Mouse (Mus musculus): ENCODE measurements around the gene Ddx11. TPM values are rescaled to one million over a fixed set of nuclear protein-coding genes. Genes with fewer than 3 reads are reported as not detected.

Gene Ddx11
- 7.8 and 8.7 TPM in 2 replicates for polyA plus RNA-seq (2015; fragmentation: Nextera tagmentation; extraction: Ambion mirVana)

DNA sequence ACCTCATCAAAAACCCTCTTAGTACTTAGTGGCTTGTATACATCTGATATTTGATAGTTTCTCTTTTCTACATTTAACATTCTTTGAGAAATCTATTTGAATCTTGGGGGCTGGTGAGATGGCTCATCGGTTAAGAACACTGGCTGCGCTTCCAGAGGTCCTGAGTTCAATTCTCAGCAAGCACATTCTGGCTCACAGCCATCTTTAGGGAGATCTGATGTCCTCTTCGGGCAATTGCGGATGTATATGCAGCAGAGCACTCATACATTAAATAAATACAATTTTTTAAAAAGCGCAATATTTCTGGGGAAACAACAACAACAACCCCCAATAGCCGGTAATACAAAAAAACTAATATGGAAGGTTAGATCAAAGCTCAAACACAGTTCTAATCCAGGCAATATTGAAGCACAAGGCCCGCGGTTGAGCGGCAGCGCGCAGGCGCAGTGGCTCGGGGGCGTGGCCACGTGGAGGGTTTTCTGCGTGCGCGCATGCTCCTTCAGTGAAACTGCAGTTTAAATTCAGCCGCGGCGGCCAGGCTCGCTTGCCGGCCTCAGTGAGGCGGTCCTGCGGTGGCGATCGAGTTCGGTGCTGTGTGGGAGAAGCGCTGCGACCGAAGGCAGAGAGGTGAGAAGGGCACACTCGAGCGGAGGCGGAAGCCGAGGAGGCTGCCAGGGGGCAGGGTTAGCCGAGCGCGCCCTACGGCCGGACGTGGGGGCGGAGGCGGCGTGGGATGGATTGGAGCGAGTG, at the start of gene Ddx11:
Gene Ddx11, plus strand, starts transcription at position 455 of the 750 bp plus-strand sequence.
- peak; percentile 85 for ATAC-seq
- 5% methylated on average over 45 of the region's 45 CpGs for WGBS

GRCm38 (mm10) chr17:66073971-66074370, 49.3 kb upstream of the Ddx11 start:
- Histone ChIP-seq H3K9ac (replicated peaks; ENCODE audit: low read depth, low read length) (no peak overlapping the region), H3K4me2 (ENCODE audit: low read length) (no peak overlapping the region), H3K36me3 (ENCODE audit: control insufficient read depth, insufficient read depth) (no peaks in the 10 kb centered on the region), H3K9me3 (ENCODE audit: control insufficient read depth, low read length) (no peaks in the 10 kb centered on the region), H3K4me3 (replicated peaks; ENCODE audit: low read length) (no peak overlapping the region), H3K4me1 (replicated peaks; ENCODE audit: control insufficient read depth, insufficient read depth, low read length) (peaks cover 15% of the 10 kb centered on the region), H3K27me3 (replicated peaks; ENCODE audit: control insufficient read depth, insufficient read depth, low read length) (no peaks in the 10 kb centered on the region), H3K27ac (ENCODE audit: low read length) (no peak overlapping the region)
- ATAC-seq: no peak
- 88% methylated on average over 7 of the region's 7 CpGs for WGBS

More for the DNA sequence above, at the start of gene Ddx11:
- H3K4me3 ChIP-seq (replicated peaks; ENCODE audit: low read length): peak within 1 kb of the TSS; percentile 94
- H3K4me2 ChIP-seq (ENCODE audit: low read length): peak within 1 kb of the TSS; percentile 70
- H3K4me1 ChIP-seq (replicated peaks; ENCODE audit: control insufficient read depth, insufficient read depth, low read length): peaks cover 12% of the 10 kb centered on the region
- peak within 1 kb of the TSS; percentile 68 for H3K9ac ChIP-seq (replicated peaks; ENCODE audit: low read depth, low read length)
- peak within 1 kb of the TSS; percentile 35; the same call in 1 of the 2 replicates for H3K27ac ChIP-seq (ENCODE audit: low read length)
- no peaks in the 10 kb centered on the region for H3K9me3 ChIP-seq (ENCODE audit: control insufficient read depth, low read length)
- H3K36me3 ChIP-seq (ENCODE audit: control insufficient read depth, insufficient read depth): 0 out of 2 replicates have a peak, but pooled peaks cover 5% of the 10 kb centered on the region
- H3K27me3 ChIP-seq (replicated peaks; ENCODE audit: control insufficient read depth, insufficient read depth, low read length): no peaks in the 10 kb centered on the region

DNA sequence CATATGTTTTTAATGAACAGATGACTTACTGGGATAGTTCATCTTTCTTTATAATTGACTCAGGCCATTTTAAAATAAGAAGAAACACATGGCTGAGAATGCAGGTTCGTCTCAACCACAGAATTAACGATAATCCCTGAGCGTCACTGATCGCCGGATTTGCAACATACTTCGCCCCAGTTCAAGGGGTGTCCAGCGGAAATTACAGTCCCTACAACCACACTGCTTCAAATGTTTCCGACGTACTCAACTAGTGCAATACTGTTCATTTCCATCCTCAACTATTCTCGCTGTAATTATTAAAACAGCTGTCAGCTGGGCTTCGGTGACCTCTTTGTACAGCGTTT, 47.5 kb upstream of the Ddx11 start:
- H3K9ac ChIP-seq (replicated peaks; ENCODE audit: low read depth, low read length): peak overlapping the region; percentile 92
- no peaks in the 10 kb centered on the region for H3K27me3 ChIP-seq (replicated peaks; ENCODE audit: control insufficient read depth, insufficient read depth, low read length)
- peak overlapping the region; percentile 95 for H3K27ac ChIP-seq (ENCODE audit: low read length)
- H3K4me2 ChIP-seq (ENCODE audit: low read length): peak overlapping the region; percentile 73
- peaks cover 11% of the 10 kb centered on the region for H3K36me3 ChIP-seq (ENCODE audit: control insufficient read depth, insufficient read depth)
- H3K9me3 ChIP-seq (ENCODE audit: control insufficient read depth, low read length): no peaks in the 10 kb centered on the region
- H3K4me3 ChIP-seq (replicated peaks; ENCODE audit: low read length): peak overlapping the region; percentile 91
- 1% methylated on average over 12 of the region's 12 CpGs for WGBS
- H3K4me1 ChIP-seq (replicated peaks; ENCODE audit: control insufficient read depth, insufficient read depth, low read length): peaks cover 15% of the 10 kb centered on the region
- ATAC-seq: no peak

- under 1% methylated on average over 81 of the region's 95 CpGs for WGBS
- Histone ChIP-seq H3K9me3 (ENCODE audit: control insufficient read depth, low read length) (no peaks in the 10 kb centered on the region), H3K9ac (replicated peaks; ENCODE audit: low read depth, low read length) (peak overlapping the region; percentile 92), H3K4me1 (replicated peaks; ENCODE audit: control insufficient read depth, insufficient read depth, low read length) (peaks cover 15% of the 10 kb centered on the region), H3K4me3 (replicated peaks; ENCODE audit: low read length) (peak overlapping the region; percentile 91), H3K4me2 (ENCODE audit: low read length) (peak overlapping the region; percentile 73), H3K27me3 (replicated peaks; ENCODE audit: control insufficient read depth, insufficient read depth, low read length) (no peaks in the 10 kb centered on the region), H3K36me3 (ENCODE audit: control insufficient read depth, insufficient read depth) (peaks cover 11% of the 10 kb centered on the region), H3K27ac (ENCODE audit: low read length) (peak overlapping the region; percentile 95)
- peak; percentile 85 for ATAC-seq
These were observed 47.0 kb upstream of the Ddx11 start for GRCm38 (mm10) chr17:66076174-66076927.

GRCm38 (mm10) chr17:66076934-66077333, 46.4 kb upstream of the Ddx11 start, which contains the start of gene Ankrd12:
Ankrd12 (minus strand) TSS chr17:66077089.
- peaks cover 11% of the 10 kb centered on the region for H3K36me3 ChIP-seq (ENCODE audit: control insufficient read depth, insufficient read depth)
- no peaks in the 10 kb centered on the region for H3K27me3 ChIP-seq (replicated peaks; ENCODE audit: control insufficient read depth, insufficient read depth, low read length)
- ATAC-seq: peak; percentile 97
- H3K9me3 ChIP-seq (ENCODE audit: control insufficient read depth, low read length): no peaks in the 10 kb centered on the region
- peak within 1 kb of the TSS; percentile 92 for H3K9ac ChIP-seq (replicated peaks; ENCODE audit: low read depth, low read length)
- WGBS: 1% methylated on average over 53 of the region's 53 CpGs
- peak within 1 kb of the TSS; percentile 95 for H3K27ac ChIP-seq (ENCODE audit: low read length)
- H3K4me3 ChIP-seq (replicated peaks; ENCODE audit: low read length): peak within 1 kb of the TSS; percentile 91
- H3K4me1 ChIP-seq (replicated peaks; ENCODE audit: control insufficient read depth, insufficient read depth, low read length): peaks cover 15% of the 10 kb centered on the region
- H3K4me2 ChIP-seq (ENCODE audit: low read length): peak within 1 kb of the TSS; percentile 84

- H3K27me3 ChIP-seq (replicated peaks; ENCODE audit: control insufficient read depth, insufficient read depth, low read length): no peaks in the 10 kb centered on the region
- peak overlapping the region; percentile 95 for H3K27ac ChIP-seq (ENCODE audit: low read length)
- under 1% methylated on average over 23 of the region's 23 CpGs for WGBS
- peak overlapping the region; percentile 91 for H3K4me3 ChIP-seq (replicated peaks; ENCODE audit: low read length)
- peak; percentile 62 for ATAC-seq
- peaks cover 15% of the 10 kb centered on the region for H3K4me1 ChIP-seq (replicated peaks; ENCODE audit: control insufficient read depth, insufficient read depth, low read length)
- H3K9ac ChIP-seq (replicated peaks; ENCODE audit: low read depth, low read length): peak overlapping the region; percentile 92
- H3K36me3 ChIP-seq (ENCODE audit: control insufficient read depth, insufficient read depth): peaks cover 11% of the 10 kb centered on the region
- H3K9me3 ChIP-seq (ENCODE audit: control insufficient read depth, low read length): no peaks in the 10 kb centered on the region
- peak overlapping the region; percentile 84 for H3K4me2 ChIP-seq (ENCODE audit: low read length)
These were observed 45.9 kb upstream of the Ddx11 start for GRCm38 (mm10) chr17:66077437-66077850.

GRCm38 (mm10) chr17:66084486-66084885, 38.8 kb upstream of the Ddx11 start:
- H3K27ac ChIP-seq (ENCODE audit: low read length): no peak overlapping the region
- H3K36me3 ChIP-seq (ENCODE audit: control insufficient read depth, insufficient read depth): peaks cover 13% of the 10 kb centered on the region
- no peak overlapping the region for H3K9ac ChIP-seq (replicated peaks; ENCODE audit: low read depth, low read length)
- H3K4me2 ChIP-seq (ENCODE audit: low read length): no peak overlapping the region
- H3K27me3 ChIP-seq (replicated peaks; ENCODE audit: control insufficient read depth, insufficient read depth, low read length): no peaks in the 10 kb centered on the region
- no peak overlapping the region for H3K4me3 ChIP-seq (replicated peaks; ENCODE audit: low read length)
- ATAC-seq: no peak
- H3K9me3 ChIP-seq (ENCODE audit: control insufficient read depth, low read length): no peaks in the 10 kb centered on the region
- H3K4me1 ChIP-seq (replicated peaks; ENCODE audit: control insufficient read depth, insufficient read depth, low read length): no peaks in the 10 kb centered on the region
- 90% methylated on average over 1 of the region's 1 CpGs for WGBS

DNA sequence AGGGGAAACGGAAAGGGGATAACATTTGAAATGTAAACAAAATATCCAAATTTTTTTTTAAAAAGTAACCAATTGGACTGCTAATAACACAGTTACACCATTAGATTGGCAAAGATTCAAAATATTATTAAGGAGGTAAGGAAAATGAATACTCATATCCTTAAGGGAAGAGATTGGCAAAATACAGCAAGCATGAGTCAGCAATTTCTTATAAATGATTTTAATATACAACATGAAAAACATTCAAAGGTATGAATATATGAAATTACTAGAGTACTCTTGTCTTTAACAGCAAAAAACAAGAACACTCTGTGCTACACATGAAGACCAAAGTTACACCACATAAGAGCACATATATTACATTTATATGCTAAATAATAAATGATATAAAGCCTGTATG, 38.3 kb upstream of the Ddx11 start:
- no peaks in the 10 kb centered on the region for H3K27me3 ChIP-seq (replicated peaks; ENCODE audit: control insufficient read depth, insufficient read depth, low read length)
- H3K27ac ChIP-seq (ENCODE audit: low read length): no peak overlapping the region
- 93% methylated on average over 1 of the region's 1 CpGs for WGBS
- H3K4me1 ChIP-seq (replicated peaks; ENCODE audit: control insufficient read depth, insufficient read depth, low read length): no peaks in the 10 kb centered on the region
- no peak overlapping the region for H3K4me3 ChIP-seq (replicated peaks; ENCODE audit: low read length)
- ATAC-seq: no peak
- no peak overlapping the region for H3K4me2 ChIP-seq (ENCODE audit: low read length)
- H3K36me3 ChIP-seq (ENCODE audit: control insufficient read depth, insufficient read depth): peaks cover 10% of the 10 kb centered on the region
- no peaks in the 10 kb centered on the region for H3K9me3 ChIP-seq (ENCODE audit: control insufficient read depth, low read length)
- no peak overlapping the region for H3K9ac ChIP-seq (replicated peaks; ENCODE audit: low read depth, low read length)

DNA sequence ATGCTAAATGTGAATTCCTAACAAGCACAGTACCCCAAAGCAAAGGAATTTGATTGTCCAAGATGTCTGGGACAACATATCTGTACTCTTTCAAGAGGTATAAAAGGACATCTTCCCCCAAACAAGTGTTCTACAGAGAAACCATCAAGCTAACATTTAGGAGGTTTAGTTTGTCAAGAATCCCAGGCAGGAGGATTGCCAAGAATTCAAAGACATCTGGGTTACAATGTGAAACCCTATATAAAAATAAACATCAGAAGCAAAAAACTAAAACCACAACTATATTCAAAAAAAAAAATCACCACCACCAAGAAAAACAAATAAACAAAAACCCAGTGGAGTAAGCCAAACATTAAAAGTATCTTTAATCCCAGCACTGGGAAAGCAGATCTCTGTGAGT, 33.1 kb upstream of the Ddx11 start:
- Histone ChIP-seq H3K9me3 (ENCODE audit: control insufficient read depth, low read length) (no peaks in the 10 kb centered on the region), H3K36me3 (ENCODE audit: control insufficient read depth, insufficient read depth) (peaks cover 9% of the 10 kb centered on the region), H3K4me1 (replicated peaks; ENCODE audit: control insufficient read depth, insufficient read depth, low read length) (no peaks in the 10 kb centered on the region), H3K27ac (ENCODE audit: low read length) (no peak overlapping the region), H3K4me2 (ENCODE audit: low read length) (no peak overlapping the region), H3K4me3 (replicated peaks; ENCODE audit: low read length) (no peak overlapping the region), H3K9ac (replicated peaks; ENCODE audit: low read depth, low read length) (no peak overlapping the region), H3K27me3 (replicated peaks; ENCODE audit: control insufficient read depth, insufficient read depth, low read length) (no peaks in the 10 kb centered on the region)
- ATAC-seq: no peak

All from forebrain, embryonic 16.5 days (tissue).